Mouse (Mus musculus): ENCODE measurements around the gene Gdi1.
"Not testable (repeated sequence)": the region's sequence is repeated elsewhere in the genome, so short reads cannot be mapped to it uniquely, and the experiment has no call there.

The Gdi1 gene

DNA sequence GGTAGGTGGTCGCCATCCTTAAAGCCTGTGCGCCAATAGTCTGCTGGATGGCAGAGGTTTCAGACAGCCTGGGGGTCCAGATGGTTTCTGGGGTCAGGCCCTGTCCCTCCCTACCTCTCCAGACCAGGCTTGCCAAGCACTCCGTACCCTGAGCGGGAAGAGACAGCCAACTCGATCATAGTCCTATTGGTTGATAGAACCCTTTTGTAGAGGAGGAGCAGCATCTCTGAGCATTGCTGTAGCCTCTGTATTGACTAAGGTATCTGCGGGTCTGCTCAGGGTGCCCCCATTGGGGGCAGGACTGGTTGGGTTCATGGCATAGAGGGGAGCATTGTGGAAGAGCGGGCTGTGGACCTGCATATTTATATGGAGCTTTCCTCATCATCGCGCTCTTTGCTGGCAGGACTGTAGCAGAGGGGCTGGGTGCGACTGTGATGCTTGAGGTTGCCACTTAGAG is 24.4 kb downstream of the Gdi1 start:
- DNase-seq (ENCODE audit: low read depth, low spot score) = no peak

DNA sequence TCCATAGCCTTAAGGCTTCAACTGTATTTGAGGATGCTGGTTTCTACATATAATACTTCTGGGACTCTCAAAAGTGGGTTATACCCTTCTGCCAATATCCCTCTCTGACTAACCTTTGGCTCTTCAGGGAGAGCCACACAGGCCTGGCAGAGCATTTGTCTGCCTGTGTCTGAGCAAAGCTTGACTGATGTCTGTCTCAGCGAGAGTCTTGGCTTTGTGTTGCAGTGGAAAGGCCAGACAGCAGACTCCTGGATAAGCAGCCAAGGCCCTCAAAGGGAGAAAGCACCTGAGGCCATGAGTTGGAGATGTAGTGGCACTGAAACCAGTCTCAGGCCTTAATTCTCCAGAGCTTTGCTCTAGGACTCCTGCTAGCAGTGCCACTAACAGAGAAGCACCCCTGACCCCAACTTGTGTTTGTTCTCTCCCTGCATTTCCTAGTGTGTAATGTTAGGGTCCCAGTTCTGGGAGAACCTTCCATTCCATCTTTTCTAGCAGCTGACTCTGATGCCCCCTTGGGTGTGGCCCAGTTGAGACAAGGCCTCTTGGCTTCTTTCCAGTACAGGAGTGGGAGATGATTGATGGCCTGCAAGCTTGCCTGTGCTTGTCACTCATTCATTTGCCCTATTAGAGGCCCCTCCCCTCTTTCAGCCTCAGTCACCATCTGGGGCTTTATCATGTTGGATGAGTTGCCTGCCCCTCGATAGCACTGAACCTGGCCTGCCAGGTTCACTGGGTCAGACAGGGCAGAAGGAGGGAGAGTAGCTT is 25.6 kb downstream of the Gdi1 start:
- DNase-seq (ENCODE audit: low read depth, low spot score) = no peak

DNA sequence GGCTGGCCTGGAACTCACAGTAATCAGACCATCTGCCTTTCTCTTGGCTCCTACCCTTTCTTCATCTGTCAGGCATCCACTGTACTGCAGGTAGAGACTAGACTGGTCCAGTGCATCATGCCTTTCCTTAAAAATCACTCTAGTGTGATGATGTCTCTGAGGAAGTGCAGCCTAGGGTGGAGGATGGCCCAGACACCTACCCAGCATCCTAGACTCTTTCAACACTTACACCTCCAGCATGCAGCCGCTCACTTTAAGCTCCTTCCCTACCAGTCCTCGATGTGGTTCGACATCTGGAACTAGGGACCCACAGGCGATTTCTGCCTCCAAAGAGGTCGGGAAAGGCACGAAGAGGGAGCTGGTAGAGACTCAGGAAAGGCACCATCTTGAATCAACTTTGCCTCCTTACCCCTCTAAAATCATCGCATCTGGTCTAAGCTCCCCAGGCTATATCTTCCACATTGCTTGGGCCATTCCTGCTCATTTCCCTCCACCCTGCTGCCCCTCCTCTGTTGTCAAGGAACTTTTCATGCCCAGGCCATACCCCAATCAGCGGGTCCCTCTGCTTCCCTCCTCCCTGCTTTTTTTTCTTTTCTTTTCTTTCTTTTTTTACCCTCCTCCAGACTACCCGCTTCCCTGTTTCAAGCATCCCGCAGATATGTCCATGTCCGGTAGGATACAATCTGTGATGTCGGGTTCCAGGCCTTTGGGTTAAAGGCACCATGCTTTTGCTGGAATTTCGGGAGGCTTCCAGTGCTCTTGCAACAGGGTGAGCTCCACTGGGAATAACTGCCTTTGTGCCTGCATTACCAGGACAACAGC is 48.1 kb downstream of the Gdi1 start:
- DNase-seq (ENCODE audit: low read depth, low spot score) = no peak

DNA sequence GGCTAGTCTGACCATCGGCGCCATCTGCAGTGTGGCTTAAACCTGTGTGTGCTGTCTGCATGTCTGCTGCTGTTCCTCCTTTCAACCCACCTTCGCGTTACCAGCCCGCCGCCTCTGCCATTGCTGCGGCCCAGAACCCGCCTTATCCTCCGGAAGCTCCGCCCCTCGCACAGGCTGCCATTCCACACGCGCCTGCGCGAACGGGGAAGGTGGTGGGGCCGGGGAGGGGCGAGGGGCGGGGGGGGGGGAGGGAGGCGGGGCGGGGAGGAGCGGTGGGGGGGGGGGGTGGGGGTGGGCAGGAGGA is 48.6 kb downstream of the Gdi1 start, which contains the start of gene Lage3:
Gene Lage3 (minus strand): TSS at position 152 of the 304 bp plus-strand sequence.
- peak; percentile 45 for DNase-seq (ENCODE audit: low read depth, low spot score)

DNA sequence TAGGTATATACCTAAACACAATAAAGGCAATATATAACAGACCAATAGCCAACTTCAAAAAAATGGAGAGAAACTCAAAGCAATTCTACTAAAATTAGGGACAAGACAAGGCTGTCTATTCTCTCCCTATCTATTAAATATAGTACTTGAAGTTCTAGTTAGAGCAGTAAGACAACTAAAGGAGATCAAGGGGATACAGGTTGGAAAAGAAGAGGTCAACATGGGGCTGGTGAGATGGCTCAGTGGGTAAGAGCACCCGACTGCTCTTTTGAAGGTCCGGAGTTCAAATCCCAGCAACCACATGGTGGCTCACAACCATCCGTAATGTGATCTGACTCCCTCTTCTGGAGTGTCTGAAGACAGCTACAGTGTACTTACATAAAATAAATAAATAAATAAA is 52.3 kb downstream of the Gdi1 start:
- DNase-seq (ENCODE audit: low read depth, low spot score) = not testable (repeated sequence)

DNA sequence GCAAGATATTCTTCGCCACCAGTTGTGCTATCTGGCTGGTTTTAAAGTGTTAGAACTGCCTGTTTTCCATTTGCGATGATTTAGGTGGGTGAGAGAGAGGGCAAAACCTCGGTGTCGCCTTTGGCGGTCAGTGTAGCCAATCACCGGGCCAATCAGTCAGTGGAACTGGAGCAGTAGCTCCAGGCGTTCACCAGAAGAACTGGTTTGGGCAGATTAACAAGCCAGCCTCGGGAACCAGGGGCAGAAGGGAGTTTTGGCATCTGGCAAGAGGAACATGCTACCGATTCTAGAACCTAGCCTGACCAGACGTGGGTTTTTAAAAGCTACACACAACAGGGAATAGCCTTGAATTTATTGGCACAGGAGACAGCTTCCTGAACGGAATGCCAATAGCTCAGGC is 54.4 kb downstream of the Gdi1 start:
- no peak for DNase-seq (ENCODE audit: low read depth, low spot score)
